Mouse (Mus musculus): ENCODE data around the gene Bloc1s4.

The Bloc1s4 gene

DNA sequence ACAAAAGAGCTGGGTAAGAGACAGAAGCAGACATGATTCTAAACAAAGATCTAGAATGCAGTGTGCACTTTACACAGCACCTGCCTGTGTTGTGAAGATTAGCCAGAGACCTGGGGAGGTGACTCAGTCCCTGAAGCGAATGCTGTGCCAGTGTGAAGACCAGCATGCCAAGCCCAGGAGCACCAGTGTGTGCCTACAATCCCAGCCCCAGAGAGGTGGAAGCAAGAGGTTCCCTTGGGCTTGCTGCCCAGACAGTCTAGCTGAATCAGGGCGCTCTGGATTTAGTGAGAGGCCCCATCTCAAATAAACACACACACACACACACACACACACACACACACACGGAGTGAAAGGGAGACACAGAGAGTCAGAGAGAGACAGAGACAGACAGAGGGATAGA is 30.6 kb downstream of the Bloc1s4 start:
- no peak for DNase-seq (ENCODE audit: low read depth, low spot score)

DNA sequence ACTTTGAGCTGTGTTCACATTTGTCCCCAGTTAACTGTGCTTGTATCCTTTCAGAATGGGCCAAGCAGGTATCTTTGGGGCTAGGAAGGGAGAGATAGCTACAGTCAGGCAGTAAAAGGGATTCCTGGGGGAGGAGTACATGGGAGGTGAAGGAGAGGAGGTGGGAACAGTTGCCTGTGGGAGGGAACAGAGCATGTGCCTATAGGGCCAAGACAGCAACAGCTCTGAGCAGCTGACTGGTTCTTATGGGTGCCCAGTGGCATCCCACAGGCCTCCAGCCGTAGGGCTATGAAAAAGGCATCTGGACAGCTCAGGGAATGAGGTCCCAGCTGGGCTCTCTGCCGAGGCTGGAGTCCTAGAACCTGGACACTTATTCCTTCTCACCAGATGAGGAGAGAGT is 31.6 kb downstream of the Bloc1s4 start:
- no peak for DNase-seq (ENCODE audit: low read depth, low spot score)

DNA sequence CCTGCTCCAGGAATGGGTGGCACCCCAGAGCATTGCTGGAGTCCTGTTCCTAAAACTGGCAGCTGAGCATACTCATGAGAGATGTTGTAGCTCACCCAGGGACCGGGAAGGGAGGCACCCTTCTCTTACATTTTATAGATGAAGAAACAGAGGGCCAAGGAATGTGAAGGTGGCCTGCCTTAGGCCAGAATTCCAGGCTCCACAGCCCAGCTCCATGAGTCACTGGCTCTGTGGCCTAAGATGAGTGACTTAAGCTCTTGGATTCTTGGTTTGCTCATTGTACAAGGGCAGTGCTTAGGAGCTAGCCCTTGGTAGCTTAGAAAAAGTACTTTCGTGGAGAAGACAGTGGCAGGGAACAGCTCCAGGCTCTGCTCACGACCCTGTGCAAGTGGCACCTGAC is 33.6 kb downstream of the Bloc1s4 start:
- no peak for DNase-seq (ENCODE audit: low read depth, low spot score)

DNA sequence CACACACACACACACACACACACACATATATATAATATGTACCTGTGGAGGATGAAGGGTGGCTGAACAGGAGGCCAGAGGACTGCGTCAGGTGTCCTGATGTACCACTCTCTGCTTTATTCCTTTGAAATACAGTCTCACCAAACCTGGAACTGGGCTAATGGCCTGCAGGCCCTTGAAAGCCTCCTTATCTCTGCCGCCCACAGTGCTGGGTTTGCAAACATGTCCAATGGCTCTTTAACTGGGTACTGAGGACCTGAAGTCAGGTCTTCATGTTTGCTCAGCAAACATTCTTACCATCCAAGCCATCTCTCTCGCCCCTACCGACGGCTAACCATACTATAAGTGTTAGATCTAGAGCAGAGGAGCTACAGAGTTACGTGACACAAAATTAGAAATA is 34.8 kb downstream of the Bloc1s4 start:
- DNase-seq (ENCODE audit: low read depth, low spot score) = no peak

DNA sequence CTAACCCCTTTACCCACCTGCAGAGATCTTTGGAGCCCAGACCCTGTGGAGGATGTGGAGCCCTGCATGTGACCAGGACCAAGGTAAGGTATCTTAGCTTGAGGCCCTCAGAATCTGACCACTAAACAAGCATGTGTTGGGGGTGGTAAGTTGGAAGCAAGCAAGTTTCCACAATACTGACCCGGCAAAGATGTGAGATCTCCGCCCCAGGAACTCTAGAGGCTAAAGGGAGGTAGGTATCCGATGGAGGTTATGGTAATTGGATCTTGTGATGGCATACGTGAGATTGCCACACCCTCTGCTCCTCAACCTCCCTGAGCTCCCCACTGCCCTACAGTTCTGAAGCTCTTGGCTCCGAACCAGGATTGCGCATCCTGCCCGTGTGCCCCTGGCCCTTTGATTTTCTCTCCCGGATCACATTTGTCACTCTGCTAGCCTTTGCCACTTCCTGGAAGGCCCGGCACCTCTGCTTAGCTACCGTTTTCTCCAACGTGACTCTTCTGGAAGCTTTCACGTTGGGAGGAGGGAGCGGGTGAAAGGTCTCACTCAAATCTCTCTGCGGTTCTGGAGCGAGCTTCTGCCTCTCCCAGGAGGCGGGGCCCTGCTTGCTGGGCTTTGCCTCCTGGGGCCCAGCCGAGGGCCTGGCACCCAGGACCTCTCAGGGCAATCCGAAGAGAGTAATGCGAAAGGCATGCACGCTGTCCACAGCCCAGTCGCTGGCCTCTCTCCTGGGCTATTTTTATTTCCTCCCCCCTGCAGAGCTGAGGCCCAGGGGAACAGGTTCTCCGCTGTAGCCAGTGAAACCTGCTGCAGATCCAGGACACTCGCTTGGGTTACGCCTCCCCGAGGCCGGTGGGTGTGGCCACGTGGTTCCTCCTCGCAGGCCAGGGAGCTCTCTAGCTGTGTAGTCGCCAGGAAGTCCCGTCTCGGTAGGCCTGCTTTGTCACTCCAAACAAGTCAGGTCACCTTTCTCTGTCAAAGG is 35.6 kb downstream of the Bloc1s4 start:
- peak; percentile 57 for DNase-seq (ENCODE audit: low read depth, low spot score)

DNA sequence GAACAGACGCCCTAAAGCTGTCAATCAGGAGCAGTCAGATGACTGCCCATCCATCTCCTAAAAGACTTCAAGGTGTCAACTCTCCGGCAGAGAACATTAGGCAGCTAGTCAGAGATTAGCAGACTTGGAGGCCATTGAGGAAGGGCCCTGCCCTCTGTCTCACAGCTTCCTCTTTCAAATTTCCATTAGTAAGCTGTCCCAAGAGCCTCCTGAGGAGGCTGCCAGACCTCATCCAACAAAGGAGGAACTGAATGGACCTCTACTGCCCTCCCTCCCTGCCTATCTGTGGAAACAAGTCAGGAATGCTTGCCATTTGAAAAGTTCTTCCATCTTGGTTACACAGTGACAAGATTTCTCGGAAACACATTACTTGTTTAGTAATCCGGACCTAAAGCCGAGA is 36.6 kb downstream of the Bloc1s4 start:
- no peak for DNase-seq (ENCODE audit: low read depth, low spot score)

DNA sequence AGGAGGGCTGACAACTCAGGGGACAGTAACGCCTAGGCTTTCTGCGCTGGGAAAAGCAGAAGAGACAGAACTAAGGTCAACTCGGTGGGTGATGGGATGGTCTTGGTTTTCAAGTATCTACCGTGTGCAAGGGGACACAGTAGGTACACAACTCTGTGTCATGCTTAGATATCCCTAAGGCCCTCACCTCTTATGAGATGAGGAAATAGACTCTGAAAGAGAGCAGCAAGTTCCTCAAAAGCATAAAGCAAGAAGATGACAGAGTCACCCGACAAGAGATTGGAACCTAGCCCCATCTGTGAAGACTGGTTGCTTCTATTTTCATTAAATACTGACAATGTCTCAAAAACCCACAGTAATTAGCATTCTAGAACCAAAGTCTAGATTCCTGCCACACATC is 42.7 kb downstream of the Bloc1s4 start:
- DNase-seq (ENCODE audit: low read depth, low spot score) = no peak

DNA sequence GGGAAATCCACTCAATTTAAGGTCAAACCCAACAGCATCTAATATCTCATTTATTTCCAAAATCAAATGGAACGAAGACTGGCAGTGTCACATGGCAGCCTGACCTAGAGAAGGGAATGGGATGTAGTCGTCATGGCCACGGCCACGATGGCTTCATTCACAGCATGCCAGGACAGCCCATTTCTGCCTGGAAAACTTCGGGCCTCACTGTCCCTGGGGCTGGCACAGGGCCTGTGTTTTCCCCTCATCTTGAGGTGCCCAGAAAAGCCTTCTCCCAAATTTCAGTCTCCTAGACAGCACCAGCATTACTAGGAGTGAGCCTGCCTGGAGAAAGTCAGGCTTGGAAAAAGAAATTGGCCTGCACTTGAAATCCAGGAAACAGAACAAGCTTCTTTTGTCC is 43.1 kb downstream of the Bloc1s4 start:
- no peak for DNase-seq (ENCODE audit: low read depth, low spot score)

DNA sequence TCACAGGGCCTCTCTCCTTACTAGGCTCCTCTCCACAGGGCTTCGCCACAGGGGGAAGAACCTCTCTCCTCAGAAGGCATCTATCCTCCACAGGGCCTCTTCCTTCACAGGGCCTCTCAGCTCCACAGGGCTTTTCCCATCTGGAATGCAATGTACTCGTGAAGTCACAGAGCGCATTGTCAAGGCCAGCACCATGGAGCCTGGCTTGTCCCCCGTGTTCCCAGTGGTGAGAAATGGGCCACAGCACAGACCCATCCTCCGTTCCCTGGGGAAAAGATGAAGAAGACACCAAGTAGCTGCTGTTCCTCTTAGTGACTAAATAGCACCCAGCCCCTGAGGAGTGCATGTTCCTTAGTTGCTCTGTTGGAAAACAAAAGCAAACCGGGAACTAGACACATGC is 43.8 kb downstream of the Bloc1s4 start:
- no peak for DNase-seq (ENCODE audit: low read depth, low spot score)

DNA sequence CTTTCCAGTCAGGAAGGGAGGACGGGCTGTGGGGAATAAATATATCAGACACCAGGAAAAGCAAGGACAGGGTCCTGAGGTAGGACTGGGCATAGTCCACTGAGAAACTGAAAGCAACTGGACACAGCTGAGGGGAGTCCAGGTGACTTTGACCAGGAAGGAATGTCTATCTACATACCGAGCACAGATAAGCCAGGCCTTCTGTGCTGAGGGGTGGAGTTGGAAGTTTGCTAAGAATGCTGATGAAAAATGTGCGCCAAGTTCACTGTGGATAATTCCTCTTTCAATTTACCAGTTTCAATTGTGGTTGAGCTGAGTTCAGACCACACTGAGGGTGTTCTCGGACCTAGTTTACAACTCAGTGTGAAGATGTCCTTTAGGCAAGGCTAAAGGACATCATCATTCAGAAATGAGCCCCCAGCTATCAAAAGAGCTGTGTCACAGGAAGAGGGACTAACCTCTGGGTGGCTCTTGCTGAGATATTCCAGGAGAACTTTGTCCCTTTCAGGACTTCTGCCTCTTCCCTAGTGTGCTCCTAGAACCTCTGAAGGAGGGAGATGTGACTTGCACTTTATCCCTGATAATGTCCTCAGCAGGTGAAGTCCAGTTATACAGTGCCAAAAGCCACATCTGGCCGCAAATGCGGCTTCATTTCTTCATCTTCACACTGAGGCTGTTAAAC is 47.4 kb downstream of the Bloc1s4 start:
- no peak for DNase-seq (ENCODE audit: low read depth, low spot score)

DNA sequence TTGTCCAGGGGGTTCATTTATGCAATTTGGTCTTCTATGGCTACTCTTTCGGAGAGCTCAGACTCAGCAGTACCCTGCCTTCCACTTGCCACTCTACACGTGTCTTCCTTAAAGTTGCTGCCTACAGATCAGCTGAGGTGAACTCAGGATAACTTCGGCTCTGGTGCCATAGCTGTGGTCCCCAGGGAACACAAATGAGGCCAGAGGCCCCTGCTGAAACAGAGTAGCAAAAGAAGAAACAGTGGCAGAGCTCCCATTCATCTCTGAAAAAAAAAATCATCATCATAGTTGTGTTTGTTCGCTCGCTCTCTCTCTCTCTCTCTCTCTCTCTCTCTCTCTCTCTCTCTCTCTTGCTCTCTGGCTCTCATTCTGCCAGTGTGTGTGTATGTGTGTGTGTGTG is 49.8 kb downstream of the Bloc1s4 start:
- no peak for DNase-seq (ENCODE audit: low read depth, low spot score)

DNA sequence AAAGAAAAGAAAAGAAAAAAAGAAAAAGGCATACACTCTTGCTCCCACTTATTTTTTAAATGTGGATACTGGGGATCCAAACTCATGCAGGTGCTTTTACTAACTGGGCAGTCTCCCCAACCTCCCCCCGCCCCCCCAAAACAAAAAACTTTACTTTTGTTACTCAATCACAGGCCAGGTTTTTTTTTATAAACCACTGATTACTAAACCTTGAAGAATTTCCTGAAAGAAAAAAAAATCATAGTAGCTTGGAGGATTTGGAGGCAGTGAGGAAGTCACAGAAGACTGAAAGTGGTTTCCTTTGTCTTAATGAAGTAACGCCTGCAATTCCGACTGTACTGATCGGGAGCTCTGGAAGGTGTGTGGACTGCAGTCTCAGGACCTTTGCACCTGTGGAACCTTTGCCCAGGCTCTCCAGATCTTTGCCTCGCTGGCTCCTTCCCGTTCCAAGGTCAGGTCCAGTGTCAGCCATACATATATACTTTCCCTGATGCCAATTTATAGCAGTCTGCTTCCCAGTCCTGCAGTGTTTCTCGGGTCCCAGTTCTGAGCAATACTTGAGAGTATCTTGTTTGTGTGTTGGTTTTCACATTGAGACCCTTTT is 50.3 kb downstream of the Bloc1s4 start:
- DNase-seq (ENCODE audit: low read depth, low spot score) = no peak

Measured in forelimb bud, embryonic 11.5 days (tissue).